Mouse (Mus musculus) spleen, embryonic (tissue): ENCODE measurements at regions not wholly inside any gene's neighbourhood (a gene's known extent, or its start where the extent isn't known, plus 50 kb on each side); places are given as distances from the start of the nearest gene placed in this dataset.

ENCODE experiments used
- CTCF ChIA-PET: fragments of 350-600 bp; sonication (Branson Sonifier 250); formaldehyde crosslinking; loops from one replicate; lab custom pipeline; 2022; lab: Charles Lee

DNA sequence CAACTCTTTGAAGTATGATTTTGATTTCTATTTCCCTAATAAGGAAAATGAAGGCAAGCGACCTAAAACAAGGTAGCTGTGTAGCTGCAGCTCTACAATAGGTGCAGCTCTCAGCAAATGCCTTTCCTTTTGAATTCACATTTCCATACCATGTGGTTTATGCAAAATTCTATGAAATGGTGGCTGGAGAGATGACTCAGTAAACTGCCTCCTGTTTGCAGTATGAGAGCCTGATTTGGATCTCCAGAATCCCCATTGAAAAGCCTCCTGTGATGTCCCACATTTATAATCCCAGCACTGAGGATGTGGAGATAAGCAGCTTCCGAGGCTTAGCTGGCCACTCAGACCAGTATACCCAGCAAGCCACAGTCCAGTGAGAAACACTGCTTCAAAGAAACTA, 59.6 kb downstream of the Npy1r start:
- CTCF ChIA-PET, result no interaction called here

DNA sequence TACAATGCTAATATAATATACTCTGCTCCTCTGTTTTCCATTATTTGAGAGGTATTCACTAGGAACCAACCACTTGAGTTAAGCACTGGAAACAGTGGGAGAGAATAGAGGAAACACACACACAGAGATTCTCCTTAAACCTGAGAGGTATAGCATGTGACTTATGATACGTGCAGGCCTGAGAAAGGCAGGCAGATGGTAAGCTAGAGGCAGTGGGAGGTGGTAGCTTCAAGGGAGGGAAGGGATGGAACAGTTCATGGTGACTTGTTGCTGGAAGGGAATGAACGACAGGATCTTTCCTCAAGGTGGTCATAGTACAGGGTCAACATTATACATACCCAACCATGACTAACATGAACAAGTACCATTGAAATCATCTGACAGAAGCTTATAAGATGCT, 60.8 kb downstream of the Npy1r start:
- CTCF ChIA-PET, result no interaction called here

DNA sequence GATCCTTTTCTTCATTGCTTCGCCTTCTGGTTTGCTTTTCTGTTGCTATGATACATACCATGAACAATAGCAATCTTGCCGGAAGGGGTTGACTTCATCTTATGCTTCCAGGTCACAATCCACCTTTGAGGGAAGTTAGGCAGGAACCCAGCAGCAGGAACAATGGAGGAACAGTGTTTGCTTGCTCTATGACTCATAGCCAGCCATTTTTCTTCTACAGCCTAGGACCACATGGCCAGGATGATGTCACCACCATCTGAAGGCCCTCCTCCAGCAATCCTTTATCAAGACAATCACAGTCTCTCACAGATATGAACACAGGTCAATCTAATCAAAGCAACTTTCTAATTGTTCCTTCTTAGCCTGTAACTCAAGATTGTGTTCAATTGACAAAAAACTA, 61.5 kb downstream of the Npy1r start:
- CTCF ChIA-PET, result interaction anchor here (0.7 kb wide), 1 partner anchor 29 kb away, joined by 4 read pairs; no protein-coding TSS in a partner anchor

DNA sequence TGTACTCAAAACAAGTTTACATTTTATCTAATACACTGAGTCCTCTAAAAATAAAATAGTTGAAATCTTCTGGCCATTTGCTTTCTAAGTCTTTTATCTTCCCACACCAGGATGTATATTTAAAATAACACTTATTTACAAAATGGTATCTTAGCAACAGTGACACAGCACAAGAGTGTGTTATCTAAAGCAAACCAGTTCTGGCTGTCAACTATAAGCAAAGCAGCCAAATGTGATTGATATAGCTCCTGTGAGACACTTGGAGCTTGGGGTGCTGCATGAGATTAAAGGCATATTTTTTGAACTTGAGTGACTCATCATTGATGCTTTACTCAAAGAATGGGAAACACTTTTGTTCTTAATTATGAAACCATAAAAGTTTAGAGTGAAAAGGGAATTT, 62.7 kb downstream of the Npy1r start:
- CTCF ChIA-PET, result no interaction called here

DNA sequence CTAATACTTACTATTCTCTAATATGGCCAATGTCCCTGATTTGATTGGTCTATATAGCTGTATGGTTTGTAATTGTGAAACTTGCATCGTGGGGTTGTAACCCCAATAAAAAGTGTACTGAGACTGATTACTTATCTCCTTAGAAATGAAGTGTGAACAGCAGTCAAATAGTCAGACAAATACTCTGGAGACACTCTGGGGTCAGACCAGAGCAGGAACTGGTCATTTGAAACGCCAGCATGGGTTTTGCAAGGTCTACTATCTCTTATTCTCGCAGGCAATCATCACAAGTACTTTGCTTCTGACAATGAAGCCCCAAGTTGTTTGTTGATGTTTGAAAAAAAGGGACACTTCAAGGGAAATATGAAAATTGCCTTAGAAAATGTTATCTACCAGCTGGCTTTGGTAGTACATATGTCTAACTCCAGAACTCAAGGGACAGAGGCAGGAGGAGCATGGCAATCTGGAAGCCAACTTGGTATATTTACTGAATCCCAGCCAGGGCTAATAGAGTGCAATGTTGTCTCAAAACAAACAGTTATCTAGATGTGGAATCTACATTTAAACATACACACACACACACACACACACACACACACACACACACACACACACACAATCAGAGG, 64.1 kb downstream of the Npy1r start:
- CTCF ChIA-PET, result no interaction called here

DNA sequence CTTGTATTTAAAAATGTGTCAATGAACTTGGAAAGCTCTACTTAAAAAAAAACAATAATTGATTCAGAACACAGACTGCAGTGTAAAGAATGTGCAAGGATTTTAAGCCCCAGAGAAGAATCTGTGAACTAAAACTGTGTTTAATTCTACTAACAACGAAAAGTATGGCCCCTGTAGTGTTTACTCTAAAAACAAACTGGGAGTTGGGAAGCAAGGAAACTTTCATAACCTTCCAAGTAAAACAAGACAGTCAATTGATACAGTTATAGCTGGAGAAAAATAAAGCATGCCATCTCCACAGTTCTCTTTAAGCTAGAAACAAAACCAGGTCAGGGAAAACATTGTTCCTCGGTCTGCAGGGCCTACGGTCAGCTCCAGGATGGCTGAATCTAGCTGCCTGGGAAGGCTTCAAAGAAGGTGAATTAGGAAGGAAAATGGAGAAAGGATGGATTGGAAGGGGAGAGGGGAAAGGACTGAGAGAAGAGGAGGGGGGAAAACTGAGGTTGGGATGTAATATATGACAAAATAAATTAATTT, 68.1 kb downstream of the Npy1r start:
- CTCF ChIA-PET, result no interaction called here

DNA sequence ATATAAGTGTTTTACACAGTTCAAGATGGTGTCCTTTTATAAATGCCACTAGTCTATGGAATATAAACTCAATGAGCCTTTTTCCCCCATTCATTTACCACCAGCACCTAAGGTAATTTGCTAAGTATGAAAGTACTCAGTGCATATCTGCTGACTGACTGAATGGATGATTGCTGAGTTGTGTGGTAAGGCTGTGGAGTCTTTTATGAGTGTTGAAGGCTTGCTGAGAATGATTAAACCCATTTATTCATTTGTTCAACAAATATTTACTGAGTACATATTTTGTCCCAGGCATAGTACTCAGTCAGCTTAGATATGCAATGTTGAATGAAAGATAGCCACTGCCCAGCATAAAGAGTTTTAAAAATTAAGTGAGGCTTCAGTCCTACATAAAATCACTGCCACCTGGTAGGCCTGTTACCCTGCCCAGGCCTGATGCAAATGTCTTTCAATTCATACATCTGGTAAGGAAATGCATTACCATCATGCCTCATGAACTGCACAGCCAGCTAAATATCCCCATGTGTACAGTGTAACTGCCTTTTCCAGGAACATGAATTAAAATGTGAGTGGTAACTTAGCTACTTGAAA, 71.5 kb downstream of the Npy1r start:
- CTCF ChIA-PET, result no interaction called here

DNA sequence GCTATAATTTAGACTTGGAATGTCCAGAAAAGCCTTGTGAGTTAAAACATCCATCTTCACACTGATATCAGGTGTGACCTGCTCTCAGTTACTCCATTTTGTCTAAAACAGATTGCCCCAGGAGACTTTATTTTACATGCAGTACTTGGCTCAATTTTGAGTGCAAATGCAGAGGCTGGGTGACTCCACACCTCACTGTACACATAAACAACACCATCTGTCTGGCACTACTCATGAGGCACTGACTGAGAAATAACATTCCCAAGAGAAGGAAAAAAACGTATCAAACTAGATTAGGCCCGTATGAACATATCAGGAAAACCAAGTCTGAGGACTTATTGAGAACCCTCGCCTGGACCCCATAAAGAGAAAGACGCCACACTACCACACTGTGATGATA, 74.1 kb downstream of the Npy1r start:
- CTCF ChIA-PET, result no interaction called here

DNA sequence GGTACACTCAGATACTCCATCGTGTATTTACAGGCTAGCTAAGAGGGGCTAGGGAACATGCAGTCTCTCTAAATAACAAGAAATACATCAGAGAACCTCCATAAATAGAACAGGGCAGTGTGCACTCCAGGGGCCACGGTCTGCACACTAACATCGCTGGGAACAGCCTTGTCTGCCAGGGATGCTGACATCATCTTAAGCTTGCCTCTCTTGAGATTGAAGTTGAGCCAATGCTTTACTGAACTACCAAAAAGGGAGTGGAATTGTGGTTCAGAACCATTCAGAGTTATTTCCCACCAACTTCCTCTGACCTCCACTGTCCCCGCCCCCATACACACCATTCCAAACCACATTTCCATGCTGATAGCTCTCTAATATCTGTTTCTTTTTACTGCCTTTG, 75.7 kb downstream of the Npy1r start:
- CTCF ChIA-PET, result no interaction called here

DNA sequence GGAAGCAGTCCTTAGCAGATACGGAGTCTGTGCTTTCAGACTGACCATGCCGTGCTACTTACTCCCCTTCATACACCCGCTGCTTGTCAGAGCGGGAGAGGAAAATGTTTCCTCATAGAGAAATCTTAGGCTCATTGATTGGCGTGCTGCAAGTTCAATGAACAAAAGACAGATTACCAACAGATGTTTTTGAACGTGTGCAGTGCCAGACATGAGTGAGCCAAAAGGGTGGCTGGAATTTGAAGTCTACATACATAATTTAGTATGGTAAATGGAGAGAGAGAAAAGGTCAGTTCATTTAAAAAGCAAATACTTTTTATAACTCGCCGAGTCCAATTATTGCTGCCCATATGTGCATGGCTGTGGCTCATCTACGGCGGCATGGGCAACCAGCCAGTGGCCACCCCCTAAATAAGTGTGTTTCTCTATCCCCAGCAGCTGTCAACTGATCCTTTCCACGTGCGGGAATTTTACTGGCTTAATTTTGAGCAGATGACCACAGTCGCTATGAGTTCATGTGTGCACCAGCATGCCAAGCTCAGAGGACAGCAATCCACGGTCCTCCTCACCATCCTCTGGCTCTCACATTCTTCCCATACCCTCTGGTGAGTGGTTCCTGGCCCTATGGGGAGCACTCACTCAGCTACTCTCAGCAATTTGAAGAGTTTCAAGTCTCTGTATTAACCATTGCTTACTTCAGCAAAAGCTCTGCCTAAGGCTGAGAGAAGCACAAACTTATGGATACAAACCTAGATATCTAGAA, 80.3 kb downstream of the Npy1r start:
- CTCF ChIA-PET, result no interaction called here

DNA sequence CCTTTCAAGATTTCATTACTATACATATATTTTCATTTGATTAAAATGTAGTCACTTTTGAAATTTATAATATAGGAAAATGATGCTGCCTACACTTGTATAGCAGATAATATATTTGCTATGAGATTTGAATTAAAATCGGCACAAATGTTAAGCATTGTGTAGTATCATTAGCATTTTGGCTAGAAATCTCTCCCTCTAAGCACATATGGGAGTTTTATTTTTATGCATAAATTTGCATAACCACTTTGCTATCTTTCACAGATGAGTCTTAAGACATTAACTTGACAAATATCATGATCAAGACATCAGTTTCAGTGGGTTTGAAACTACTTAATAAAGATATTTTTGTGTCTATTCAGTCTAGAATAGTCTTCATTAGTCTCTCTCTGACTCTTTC, 80.4 kb upstream of the Naf1 start:
- CTCF ChIA-PET, result no interaction called here

DNA sequence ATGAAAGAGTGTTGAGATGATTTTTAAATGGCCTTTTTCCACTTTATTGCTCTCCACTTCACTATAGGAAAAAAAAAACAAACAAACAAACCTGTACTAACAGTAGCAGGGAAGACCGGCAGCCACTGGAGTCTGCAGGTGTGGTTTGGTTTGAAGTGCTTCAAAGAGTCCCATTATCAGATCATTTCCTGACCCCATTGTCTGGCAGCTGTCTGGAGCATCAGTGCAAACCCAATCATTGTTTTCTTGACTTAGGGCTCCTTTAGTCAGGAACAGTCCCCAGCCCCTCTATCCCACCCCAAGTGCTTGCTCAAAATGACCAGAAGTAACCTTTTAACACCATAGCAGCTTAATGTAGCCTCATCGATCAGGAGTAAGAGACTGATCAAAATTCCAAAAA, 77.4 kb upstream of the Naf1 start:
- CTCF ChIA-PET, result no interaction called here

DNA sequence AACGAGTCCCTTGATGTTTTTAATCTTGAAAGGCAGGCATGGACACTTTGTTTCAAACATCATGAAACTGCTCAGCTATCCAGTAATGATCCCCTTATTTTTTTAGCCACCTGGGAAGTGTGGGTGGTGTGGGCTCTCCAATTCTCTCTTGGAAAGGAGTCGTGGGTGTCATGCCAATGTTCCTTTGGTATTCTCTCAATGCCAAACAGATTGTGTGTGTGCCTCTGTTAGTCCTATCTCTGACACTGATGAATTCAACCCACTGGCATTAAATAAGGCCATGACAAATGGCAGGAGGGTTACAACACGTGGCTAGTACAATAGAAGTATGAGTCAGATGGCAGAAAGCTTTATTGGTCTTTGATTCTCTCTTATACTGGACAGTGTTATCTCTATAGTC, 74.0 kb upstream of the Naf1 start:
- CTCF ChIA-PET, result no interaction called here
